Mouse (Mus musculus): ENCODE results near the gene Ntm.

DNA sequence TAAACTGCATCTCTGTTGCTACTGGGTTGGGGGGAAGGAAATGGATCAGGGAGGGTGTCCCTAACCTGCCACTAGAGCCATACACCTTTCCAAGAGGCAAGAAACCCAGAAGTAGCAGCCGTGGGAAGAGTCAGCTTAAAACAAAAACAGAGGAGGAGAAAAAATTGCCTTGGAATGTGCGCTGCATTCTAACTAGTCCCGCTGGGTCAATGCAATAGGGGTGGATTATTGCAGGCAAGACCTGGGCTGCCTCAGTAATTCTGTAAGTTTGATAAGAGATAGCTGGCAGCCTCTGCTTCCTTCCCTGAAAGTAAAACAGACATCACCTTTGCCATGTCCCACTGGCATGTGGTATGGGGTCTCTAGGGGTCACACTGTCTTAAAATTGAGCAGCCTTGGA is 2.7 kb downstream of the Ntm start:
- TF ChIP-seq POLR2A (IDR thresholded peaks at IDR 0.05; ENCODE audit: control insufficient read depth, low read depth, low read length) (no peak), CTCF (IDR thresholded peaks at IDR 0.05; ENCODE audit: control insufficient read depth, insufficient read depth, insufficient replicate concordance, low read depth, low read length) (no peak)
